Mouse (Mus musculus) right cerebral cortex, adult 18-20 months (tissue): Measurements from ENCODE around the gene Creb5.

Experiments
- DNase-seq: peaks from one replicate; pipeline ENCODE4 v3.0.0; 2022; ENCODE audit warnings: mixed read lengths

Gene Creb5

DNA sequence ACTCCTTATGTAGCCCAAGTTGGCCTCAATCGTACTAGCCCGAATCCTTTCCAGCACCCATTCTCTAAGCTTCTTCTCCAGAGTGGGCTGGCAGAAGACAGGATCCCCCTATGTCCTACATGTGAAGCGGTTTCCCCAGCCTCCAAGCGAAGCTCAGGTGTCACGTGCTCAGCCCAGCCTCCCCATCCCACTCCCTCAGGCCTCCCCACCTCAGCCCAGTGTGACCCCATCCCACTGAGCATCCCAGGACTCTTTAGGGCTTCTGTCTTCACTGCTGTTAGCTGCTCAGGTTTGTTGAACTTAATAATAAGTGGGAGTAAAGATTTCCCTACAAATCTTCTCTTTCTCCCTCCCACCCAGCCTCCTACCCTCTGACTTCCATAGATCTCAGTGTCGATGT, 261.2 kb downstream of the Creb5 start:
- no peak for DNase-seq

DNA sequence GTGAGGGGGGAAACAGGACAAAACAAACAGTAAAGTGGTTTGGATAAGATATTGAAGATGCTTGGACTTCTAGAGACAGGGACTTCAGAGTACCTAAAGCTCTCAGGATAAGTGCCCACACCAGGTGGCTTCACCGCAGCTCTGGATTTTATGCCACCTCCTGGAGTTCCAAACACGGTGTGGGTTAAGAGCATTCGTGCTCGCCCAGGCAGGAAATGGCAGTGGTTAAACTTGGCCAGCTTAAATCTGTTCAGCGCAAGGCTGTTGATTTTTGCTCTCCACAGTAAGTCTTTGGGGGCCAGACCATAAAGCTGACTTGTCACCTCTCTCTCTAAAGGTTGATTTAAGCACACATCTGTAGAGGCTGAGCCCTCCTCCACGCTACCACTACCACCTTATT, 262.3 kb downstream of the Creb5 start:
- DNase-seq = no peak

DNA sequence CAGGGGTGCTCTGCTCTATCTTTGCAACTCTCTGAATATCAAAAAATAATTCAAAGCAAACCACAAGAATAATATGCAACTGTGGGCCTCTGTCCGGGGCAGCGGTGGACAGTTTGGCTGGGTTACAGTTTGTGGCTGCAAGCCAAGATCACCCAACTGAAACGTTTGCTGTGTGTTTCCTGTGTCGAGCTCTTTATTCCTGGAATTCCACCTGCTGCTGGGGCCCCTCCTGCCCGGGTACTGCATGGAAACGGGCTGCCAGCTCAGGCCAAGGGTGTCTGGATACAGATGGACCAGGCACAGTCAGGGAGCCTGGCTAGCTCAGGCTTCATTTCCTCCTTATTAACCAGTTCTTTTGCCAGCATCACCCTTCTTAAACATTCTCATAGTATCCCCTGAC, 269.0 kb downstream of the Creb5 start:
- DNase-seq = no peak

DNA sequence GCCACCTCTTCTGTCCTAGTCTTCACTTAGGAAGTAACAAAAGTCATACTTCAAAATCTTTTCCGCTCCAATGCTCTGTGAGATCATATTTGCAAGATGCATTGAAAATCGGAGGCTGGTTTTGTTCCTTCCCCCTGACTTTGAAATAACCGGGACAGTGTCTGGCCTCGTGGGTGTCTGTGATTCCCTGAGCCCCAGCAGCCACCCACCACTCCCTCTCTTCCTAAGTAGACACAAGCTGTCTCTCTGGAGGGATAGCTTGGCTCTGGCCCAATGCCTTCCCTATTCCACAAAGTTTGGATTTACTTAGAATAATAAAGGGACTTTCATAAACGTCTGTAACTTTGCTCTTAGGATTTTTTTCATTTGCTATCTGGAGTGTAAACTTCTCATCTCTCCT, 273.9 kb downstream of the Creb5 start:
- DNase-seq = no peak

DNA sequence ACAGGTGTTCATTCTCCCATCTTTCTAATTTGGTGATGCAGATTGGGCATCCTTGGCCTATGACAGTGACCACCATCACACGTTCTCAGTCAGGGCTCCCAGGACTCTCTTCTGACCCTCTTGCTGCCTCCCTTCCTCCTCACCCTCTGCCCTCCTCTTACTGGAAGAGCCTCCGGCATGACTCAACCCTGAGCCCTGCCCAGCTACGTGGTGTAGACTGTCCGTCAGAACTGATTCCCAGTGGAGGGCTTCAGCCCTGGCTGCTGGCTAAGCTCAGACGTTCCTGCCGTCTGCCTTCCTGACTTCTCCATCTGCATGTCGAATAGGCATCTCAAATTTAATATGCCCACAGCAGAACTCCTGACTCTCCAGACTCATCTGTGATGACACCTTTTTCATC, 275.5 kb downstream of the Creb5 start:
- no peak for DNase-seq

DNA sequence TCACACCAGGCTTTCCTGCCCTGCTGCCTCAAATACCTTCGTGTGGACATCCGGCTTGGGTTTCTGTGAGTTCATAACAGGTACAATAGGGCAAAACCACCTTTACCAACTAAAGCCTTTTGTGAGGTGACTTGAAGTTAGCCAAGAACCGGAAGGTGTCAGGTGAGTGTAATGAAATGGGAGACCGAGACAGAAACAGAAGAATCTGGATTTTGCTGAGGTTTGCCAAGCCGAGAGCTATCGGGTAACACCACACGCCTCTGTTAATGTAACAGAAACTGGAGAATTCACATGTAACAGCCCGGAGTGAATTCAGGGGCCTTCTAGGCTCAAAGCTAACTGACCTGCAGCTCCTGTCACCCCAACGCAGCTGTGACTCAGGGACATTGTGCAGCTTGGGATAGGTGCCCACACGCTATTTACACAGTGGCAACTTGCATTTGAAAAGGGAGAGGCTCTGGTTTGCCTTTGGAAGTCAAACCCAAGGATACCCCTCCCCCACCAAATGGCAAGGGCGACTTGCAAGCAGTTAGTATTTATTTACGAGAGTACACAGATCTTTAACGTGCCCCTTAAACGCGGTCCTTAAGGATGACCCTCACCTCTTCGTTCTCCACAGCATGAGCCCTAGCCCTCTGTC, 276.6 kb downstream of the Creb5 start:
- no peak for DNase-seq

DNA sequence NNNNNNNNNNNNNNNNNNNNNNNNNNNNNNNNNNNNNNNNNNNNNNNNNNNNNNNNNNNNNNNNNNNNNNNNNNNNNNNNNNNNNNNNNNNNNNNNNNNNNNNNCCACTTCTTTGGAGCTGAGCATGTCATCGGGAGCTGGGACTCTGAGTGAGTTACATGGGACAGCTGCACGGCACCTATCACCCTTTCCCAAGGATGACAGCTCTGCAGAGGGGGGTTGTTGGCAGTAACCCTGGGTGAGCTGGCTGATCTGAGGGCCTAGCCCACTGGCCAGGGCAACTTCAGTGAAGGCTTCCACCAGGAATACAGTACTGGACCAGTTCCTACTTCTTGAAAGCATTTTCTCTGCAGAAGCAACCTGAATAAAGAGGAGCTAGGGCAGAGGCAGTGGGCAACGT, 282.4 kb downstream of the Creb5 start:
- DNase-seq = no peak

DNA sequence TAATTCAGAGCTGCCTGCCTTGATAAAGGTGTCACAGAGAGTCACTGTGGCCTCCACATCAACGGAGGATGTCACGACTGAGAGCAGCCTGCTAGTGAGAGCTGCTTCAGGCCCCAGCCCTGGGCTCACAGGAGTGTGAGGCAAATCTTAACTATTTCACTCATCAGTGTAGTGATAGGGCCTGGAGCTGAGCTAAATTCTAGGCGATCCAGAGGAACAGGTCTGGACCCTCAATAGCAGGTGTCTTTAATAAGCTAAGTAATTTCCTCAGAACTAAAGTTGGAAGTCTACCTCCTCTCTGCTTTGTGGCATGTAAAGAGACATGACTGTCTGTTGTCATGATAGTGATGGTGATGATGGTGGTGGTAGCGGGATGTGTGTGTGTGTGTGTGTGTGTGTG, 283.8 kb downstream of the Creb5 start:
- DNase-seq = no peak

DNA sequence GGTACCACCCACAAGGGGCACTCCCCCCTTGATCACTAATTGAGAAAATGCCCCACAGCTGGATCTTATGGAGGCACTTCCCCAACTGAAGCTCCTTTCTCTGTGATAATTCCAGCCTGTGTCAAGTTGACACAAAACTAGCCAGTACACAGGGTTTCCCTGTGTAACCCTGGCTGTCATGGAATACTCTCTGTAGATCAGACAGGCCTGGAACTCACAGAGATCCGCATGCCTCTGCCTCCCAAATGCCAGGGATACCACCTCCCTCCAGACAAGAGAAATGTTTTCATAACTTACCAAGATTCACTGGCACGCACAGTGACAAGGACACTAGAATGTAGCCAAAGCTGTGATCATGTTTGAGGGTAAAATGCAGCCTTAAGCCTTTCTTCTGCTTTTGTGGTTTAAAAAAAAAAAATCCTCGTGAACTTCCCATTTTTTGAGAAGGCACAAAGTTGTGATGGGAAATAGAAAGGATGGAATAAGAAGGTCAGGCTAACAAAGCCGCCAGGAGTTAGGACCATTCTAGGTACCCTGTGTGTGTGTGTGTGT, 284.6 kb downstream of the Creb5 start:
- no peak for DNase-seq

DNA sequence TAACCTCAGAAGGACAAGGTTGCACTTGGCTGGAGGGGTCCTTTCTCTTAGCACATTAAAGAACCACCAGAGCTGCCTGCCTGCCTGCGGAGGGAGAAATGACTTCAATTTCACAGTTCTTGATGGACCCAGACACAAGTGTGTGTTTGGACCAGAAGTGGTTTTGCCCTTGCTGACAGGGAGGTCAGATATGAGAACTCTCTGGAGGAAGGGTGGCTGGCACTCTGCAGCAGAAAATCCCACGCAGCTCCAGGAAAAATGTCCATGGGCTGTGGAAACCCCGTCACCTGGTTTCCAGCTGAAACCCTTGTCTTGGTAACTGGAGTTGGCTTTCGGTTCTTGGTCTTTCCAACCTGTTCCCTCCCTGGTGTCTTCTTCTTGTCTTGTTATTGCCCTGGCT, 285.4 kb downstream of the Creb5 start:
- DNase-seq = no peak

DNA sequence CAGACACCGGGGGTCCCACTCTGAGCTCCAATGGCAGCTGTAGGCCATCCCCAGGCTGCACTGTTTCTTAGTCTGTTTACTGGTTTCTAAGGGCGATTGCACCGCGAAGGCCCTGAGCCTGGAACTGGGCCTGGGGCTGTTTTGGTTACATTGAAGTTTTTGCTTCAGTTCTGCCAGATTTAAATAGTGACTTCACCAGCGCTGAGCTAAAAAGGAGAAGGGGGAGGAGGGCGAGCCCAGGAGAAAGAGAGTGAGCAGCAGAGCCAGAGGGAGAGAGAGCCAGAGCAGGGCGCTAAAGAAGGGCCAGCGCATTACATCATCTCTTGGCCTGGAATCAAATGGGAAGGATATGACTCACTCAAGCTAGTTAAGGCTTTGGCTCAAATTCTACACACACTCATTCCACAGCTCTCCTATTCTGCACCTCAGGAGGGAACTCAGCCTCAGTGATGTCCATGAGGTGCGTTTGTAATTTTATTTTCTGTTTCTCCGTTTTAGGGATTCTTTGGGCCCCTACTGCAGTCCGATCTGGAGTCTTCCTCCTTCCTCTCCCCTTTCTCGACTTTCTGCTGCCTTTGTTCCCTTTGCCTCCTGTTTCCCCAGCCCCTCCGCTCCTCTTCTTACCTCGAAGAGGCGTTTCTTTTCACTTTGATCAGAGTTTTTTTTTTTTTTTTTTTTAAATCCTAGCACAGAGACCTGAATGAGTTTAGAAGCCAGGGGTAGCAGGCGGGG, 286.1 kb downstream of the Creb5 start:
- peak; percentile 92 for DNase-seq

DNA sequence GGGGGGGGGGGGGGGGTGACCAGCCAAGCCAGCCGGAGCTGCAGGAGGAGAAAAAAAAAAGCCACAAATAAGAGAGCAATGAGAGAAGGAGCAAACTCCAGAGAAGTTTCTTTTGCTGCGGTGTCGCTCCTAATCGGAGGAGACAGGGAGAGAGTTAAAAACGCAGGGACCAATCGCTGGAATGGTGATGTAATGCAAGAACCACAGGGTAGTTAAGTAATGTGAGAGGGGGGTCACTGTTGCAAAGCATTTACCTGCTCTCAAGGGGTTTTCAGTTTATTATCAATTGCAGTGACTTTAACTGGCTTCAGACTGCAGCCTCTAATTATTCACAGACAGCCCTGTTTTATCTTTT, 286.6 kb downstream of the Creb5 start:
- no peak for DNase-seq

DNA sequence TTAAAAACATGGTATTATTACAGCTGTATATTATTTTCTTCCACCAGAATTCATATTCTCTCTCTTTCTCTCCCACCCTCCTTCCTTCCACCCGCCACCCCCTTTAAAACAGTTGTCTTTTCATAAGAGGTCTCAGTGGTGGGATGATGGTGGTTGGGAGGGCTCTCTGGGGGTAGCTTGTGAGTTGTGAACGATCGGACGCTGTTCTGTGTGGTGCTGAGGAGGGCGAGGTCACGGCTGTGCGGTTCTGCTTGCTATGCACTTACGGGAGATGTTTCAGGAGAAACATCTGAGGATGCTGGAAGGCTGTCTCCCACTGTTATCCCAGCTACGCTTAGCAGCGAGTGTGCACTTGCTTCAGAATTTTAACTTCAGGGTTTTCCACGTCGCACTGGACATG, 287.0 kb downstream of the Creb5 start:
- no peak for DNase-seq

DNA sequence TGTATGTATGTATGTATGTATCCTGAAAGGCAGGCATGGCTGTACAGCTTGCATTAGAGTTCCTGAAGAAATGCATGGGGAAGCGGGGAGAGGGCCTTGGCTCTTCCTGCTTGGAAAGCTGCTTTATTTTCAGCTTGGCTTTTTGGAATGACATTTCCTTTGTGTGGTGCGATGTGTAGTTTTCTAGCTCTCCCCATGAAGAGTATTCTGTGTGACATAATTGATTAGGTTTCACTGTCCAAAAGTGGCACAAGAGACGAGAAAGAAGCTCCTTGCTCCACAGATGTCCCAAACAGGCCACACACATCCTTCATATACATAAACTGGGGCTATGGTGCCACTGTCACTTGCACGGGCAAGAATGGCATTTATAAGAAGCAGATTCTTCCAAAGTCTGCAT, 288.1 kb downstream of the Creb5 start:
- no peak for DNase-seq

DNA sequence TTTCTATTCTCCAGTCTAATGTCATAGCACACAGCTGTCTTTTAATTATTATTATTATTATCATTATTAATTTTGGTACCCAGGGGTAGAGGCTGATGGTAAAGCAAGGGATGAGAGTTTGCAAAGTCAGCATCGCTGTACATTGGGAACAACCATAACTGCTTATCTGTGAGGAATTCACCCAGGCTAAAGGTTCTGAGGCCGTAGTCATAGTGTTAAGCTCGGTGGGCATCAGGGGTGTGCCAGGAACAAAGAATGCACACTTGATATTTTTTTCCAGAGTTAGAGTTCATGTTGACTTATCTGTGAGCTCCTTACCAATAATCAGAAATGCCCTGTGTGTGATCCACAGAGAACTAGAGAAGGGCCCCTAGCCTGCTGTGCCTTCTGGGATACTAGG, 288.8 kb downstream of the Creb5 start:
- no peak for DNase-seq

DNA sequence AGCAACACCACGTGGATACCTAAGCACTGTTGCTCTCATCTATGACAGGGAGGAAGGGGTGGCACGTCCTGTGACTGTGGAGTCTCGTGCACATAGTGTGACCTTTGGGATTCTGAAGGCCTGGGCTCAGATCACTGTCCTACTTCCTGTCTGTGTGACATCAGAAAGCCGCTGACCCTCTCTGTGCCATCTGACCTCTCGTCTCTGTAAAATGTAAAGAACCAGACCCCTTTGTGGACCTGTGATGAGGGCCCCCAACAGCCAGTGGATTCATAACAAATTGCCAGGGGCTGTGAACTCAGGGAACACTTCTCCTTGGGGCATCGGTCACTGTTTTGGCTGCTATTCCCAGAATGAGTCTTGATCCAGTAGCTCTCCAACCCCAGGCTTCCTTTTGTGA, 289.8 kb downstream of the Creb5 start:
- no peak for DNase-seq

DNA sequence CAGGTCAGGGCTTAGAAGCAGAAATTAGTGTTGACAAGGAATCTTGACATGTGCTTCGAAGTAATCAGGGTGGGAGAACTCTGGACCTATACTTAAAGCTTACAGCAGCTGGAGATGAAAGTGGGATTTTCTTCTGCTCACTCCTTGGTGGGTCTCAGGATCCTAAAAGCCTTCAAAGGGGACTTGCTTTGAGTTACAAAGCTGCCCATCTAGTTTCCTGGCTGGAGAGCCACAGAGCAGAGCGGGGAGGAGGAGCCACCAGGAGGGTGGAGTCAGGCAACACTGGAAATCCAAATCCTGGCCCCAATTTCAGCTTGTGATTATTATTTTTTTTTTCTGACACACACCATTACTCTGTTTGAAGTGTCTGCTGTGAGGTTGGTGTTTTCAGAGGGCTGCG, 290.7 kb downstream of the Creb5 start:
- no peak for DNase-seq

DNA sequence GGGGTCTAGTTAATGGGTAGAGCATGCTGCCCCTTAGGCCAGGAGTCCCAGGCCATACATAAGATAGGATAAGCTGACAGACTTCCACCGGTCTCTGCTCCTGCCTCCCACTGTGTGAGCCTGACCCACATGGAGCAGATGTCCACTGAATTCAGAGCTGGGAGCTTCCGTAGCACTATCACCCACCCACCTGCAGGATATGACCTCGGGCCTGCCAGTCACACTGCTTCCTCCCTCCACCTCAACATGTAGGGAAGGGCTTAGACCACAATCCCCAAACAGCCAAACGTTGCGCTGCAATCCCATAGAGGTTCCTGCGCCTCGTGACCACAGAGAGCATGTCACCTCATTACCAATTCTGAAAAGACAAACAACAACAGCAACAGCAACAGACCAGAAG, 293.3 kb downstream of the Creb5 start:
- no peak for DNase-seq

DNA sequence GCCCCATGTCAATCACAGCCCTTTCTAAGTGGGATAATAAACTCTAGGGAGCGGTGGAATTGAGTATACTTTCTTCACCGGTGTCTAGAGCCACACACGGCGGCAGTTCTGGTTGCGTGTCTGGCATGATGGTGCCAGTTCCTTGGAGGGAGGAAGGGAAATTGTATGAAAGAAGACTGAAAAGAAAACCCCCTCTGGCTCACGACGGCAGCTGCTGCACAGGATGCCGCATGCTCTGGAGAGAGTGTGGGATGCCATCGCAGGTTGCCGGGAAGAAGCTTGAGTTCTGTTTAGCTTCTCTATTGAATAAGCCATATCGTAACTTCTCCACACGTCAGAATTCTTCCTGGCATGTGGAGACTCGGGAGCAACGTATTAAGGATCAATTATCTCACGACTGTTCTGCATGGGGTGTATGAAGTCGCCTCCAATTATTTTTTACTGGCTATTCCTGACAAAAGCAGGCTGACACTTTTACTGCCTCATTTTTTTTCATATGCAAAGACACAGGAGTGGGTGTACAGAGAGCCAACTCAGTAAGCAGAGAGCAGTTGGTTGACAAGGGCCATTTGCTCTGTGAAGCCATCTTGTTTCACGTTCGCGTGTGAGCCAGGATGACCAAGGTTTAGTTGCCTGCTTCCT, 296.3 kb downstream of the Creb5 start:
- DNase-seq = peak; percentile 39

DNA sequence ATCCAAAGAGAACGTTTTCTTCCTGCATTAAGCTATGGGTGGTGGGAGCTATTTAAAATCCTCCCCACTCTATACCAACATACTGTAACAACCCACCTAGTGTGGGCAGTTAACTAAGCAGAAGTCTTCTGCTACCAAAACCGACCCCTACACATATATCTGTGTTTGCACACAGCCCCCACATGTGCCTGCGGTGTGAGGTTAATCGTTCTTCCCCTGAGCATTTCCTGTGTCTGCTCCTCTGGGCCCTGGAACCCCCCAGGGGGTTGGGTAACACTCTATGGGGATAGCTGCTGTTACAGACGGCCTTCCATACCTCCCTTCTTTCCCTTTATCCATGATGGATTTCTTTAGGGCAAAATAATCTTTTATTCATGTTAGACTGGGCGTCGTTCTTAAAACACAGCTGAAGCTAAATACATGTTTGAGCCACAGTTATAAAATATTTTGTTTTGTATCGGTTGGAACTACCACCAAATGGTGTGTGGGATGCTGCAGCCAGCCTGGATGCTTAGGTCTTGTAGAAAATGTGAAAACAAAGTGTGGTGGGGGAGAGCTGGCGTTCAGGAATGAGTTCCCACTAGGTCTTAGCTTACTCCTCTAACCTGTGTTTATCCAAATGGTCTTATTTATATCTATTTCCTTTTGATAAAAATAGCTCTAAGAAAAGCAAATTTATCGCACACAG, 297.8 kb downstream of the Creb5 start:
- peak; percentile 21 for DNase-seq

DNA sequence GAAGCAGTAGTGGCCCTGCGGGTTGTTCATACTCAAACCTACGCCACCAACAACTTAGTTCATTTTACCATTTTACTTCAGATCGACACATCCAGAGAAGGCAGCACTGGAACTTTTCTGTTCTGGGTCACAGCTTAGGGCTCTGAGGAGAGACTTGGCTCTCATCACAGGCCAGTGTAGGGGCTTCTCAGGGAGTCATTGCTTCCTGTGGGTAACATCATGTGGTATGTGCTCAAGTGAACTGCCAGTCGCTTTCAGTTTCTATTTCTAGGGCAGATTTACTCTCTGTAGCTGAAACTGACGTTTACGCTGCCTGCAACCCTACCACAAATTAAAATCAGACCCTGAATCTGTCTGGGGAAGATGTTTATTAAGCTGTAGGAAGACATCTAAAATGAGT, 302.7 kb downstream of the Creb5 start:
- no peak for DNase-seq

DNA sequence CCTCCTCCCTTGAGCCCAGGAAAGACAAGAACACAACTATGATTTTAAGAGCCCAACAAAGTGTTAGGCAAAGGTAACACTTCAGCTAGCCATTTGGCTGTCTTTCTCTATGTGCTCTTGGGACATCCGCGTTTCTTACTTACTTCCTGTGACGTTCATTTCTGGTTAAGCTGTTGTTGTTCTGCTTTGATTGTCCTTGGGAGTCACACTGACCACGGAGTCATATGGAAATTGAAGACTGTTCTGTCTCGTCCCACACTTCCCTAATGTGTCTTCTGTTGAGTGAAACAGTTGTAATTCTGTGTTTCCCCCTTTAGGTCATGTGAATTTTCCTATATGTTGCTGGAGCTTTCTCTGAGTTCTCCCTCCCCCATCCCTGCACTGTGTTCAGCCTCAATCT, 305.2 kb downstream of the Creb5 start:
- DNase-seq = no peak

DNA sequence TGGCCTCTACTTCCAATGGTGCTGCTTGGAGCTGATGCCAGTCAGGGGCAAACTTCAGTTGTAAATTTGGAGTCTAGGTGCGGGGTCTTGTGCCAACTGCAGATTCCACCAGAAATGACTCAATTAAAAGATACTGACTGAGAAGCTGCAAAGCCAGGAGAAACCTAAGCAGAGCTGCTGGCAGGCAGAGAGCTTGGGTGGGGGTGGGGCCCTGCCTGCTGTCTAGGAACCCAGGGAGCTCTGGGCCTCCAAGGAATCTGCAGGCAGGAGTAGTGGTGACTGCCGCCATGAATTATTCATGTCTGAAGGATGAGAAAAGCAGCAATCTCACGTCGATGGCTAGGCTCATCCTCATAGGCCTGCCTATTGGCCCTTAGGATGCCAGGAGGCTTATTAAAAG, 306.5 kb downstream of the Creb5 start:
- no peak for DNase-seq

DNA sequence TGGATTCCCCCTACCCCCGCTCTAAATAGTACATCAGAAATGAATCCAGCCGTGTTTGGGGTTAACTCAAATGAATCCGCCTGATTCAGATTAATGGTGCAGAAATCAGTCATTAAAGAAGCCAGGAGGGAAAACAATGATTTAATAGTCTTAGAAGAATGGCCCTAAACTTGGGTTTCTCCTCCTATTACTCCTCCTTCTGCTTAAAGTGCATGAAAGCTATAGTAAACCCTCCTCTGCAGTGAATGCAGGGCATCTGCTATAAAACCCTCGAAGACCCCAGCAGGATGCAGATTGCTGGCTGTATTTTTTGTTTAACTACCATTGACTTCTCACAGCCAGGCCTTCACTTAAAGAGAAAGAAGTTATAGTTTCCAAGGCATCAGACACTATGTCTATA, 307.2 kb downstream of the Creb5 start:
- no peak for DNase-seq
